Mouse (Mus musculus) thymus, adult 2 months (tissue): ENCODE results near the gene Exoc4. TPM values are rescaled to one million over a fixed set of nuclear protein-coding genes. Genes with fewer than 3 reads are reported as not detected.

Experiments
- DNase-seq: peaks from one replicate; pipeline ENCODE4 v3.0.0; 2021
- H3K27ac ChIP-seq: fragments of 200-500 bp; 2 replicates; pipeline ENCODE4 v1.5.1; 2012; ENCODE audit warnings: low read length, control low read depth; ENCODE audit not compliant: control insufficient read depth, insufficient read depth
- H3K27me3 ChIP-seq: fragments of 200-500 bp; 2 replicates; pipeline ENCODE4 v1.6.1; 2012; ENCODE audit warnings: mild to moderate bottlenecking, low read length, moderate library complexity, mixed read lengths; ENCODE audit not compliant: control insufficient read depth, insufficient read depth
- H3K36me3 ChIP-seq: fragments of 200-500 bp; 2 replicates; pipeline ENCODE4 v1.6.1; 2012; ENCODE audit warnings: mild to moderate bottlenecking, low read length, moderate library complexity; ENCODE audit not compliant: control insufficient read depth, insufficient read depth
- H3K4me1 ChIP-seq: fragments of 200-500 bp; replicated peaks from 2 replicates; pipeline ENCODE4 v1.6.1; 2012; ENCODE audit warnings: low read length; ENCODE audit not compliant: control insufficient read depth, insufficient read depth
- H3K4me3 ChIP-seq: fragments of 200-500 bp; 2 replicates; pipeline ENCODE4 v1.5.1; 2012; ENCODE audit warnings: mild to moderate bottlenecking, low read length, control low read depth, moderate library complexity; ENCODE audit not compliant: control insufficient read depth, insufficient read depth
- CTCF ChIP-seq: fragments of 200-500 bp; IDR thresholded peaks from 2 replicates; pipeline ENCODE4 v1.5.1; 2012; ENCODE audit warnings: mild to moderate bottlenecking, control low read depth, low read length, moderate library complexity, borderline replicate concordance; ENCODE audit not compliant: control insufficient read depth, poor library complexity, insufficient read depth; ENCODE audit errors: extremely low read depth
- POLR2A ChIP-seq: fragments of 200-500 bp; IDR thresholded peaks from 2 replicates; pipeline ENCODE4 v1.6.1; 2012; ENCODE audit warnings: mild to moderate bottlenecking, low read length, control low read depth, moderate library complexity; ENCODE audit not compliant: control insufficient read depth, poor library complexity, insufficient read depth; ENCODE audit errors: extremely low read depth
- whole genome bisulfite sequencing: fragments of 180-500 bp; shearing (Covaris S2); methylation state at CpG from one replicate; pipeline ENCODE4 v1.1.7; 2018; 5-methylcytosine and 5-hydroxymethylcytosine counted together
- polyA plus RNA-seq: library from polyadenylated mRNA; depleted of rRNA; stranded (reverse); fragments of >200 nt; gene quantifications from 2 replicates; pipeline ENCODE4 v1.2.3, GENCODE M21; 2012; rRNA removed

The Exoc4 gene
- 11.4 and 12.7 TPM in 2 replicates for polyA plus RNA-seq

GRCm38 (mm10) chr6:33248894-33249758 lies at the start of gene Exoc4:
TSS of gene Exoc4 (plus strand) at chr6:33249085.
- Histone ChIP-seq H3K27me3 (no peaks in the 10 kb centered on the region), H3K4me3 (peak within 1 kb of the TSS; percentile 92), H3K27ac (no peak within 1 kb of the TSS), H3K4me1 (peaks cover 2% of the 10 kb centered on the region), H3K36me3 (no peaks in the 10 kb centered on the region)
- peak; percentile 93 for DNase-seq
- no peak for TF ChIP-seq POLR2A
- WGBS, result 2% methylated on average over 34 of the region's 34 CpGs

GRCm38 (mm10) chr6:33218780-33219179 lies 30.1 kb upstream of the Exoc4 start:
- TF ChIP-seq CTCF (no peak), POLR2A (no peak)
- Histone ChIP-seq H3K4me3 (no peak overlapping the region), H3K27ac (no peak overlapping the region), H3K4me1 (no peaks in the 10 kb centered on the region), H3K27me3 (no peaks in the 10 kb centered on the region), H3K36me3 (no peaks in the 10 kb centered on the region)
- WGBS, result 95% methylated on average over 3 of the region's 3 CpGs
- no peak for DNase-seq

- Histone ChIP-seq H3K36me3 (no peaks in the 10 kb centered on the region), H3K27ac (no peak overlapping the region), H3K27me3 (no peaks in the 10 kb centered on the region), H3K4me3 (no peak overlapping the region), H3K4me1 (no peaks in the 10 kb centered on the region)
- DNase-seq, result no peak
- 86% methylated on average over 1 of the region's 1 CpGs for WGBS
- no peak for TF ChIP-seq CTCF
- no peak for TF ChIP-seq POLR2A
These were observed 22.2 kb upstream of the Exoc4 start for GRCm38 (mm10) chr6:33226700-33227099.

- Histone ChIP-seq H3K4me3 (no peak overlapping the region), H3K27me3 (no peaks in the 10 kb centered on the region), H3K27ac (no peak overlapping the region), H3K4me1 (no peaks in the 10 kb centered on the region), H3K36me3 (no peaks in the 10 kb centered on the region)
- WGBS, result 80% methylated on average over 8 of the region's 8 CpGs
- no peak for DNase-seq
- TF ChIP-seq POLR2A, result no peak
- no peak for TF ChIP-seq CTCF
These were observed 21.5 kb upstream of the Exoc4 start for GRCm38 (mm10) chr6:33227371-33227770.

GRCm38 (mm10) chr6:33241250-33241649 lies 7.6 kb upstream of the Exoc4 start:
- Histone ChIP-seq H3K4me3 (no peak overlapping the region), H3K36me3 (no peaks in the 10 kb centered on the region), H3K27ac (no peak overlapping the region), H3K27me3 (no peaks in the 10 kb centered on the region), H3K4me1 (no peaks in the 10 kb centered on the region)
- DNase-seq, result no peak
- TF ChIP-seq CTCF, result no peak
- no peak for TF ChIP-seq POLR2A

GRCm38 (mm10) chr6:33244546-33244945 lies 4.3 kb upstream of the Exoc4 start:
- H3K36me3 ChIP-seq, result no peaks in the 10 kb centered on the region
- H3K4me1 ChIP-seq, result peaks cover 2% of the 10 kb centered on the region
- no peaks in the 10 kb centered on the region for H3K27me3 ChIP-seq
- DNase-seq, result no peak
- 89% methylated on average over 3 of the region's 3 CpGs for WGBS
- TF ChIP-seq CTCF, result no peak
- TF ChIP-seq POLR2A, result no peak
- H3K27ac ChIP-seq, result no peak overlapping the region
- H3K4me3 ChIP-seq, result no peak overlapping the region

GRCm38 (mm10) chr6:33247146-33247545 lies 1.7 kb upstream of the Exoc4 start:
- no peaks in the 10 kb centered on the region for H3K36me3 ChIP-seq
- H3K4me1 ChIP-seq, result peaks cover 2% of the 10 kb centered on the region
- 94% methylated on average over 5 of the region's 5 CpGs for WGBS
- TF ChIP-seq CTCF (no peak), POLR2A (no peak)
- H3K4me3 ChIP-seq, result no peak overlapping the region
- DNase-seq, result no peak
- no peaks in the 10 kb centered on the region for H3K27me3 ChIP-seq
- H3K27ac ChIP-seq, result no peak overlapping the region
